Mouse (Mus musculus) olfactory bulb, adult 2 months (tissue): ENCODE measurements at regions not wholly inside any gene's neighbourhood (a gene's known extent, or its start where the extent isn't known, plus 50 kb on each side); places are given as distances from the start of the nearest gene placed in this dataset.

Experiments
- H3K27ac ChIP-seq: fragments of 200-500 bp; 2 replicates; pipeline ENCODE4 v1.5.1; 2012; ENCODE audit warnings: low read depth, low read length; ENCODE audit not compliant: insufficient read depth
- H3K4me1 ChIP-seq: fragments of 200-500 bp; 2 replicates; pipeline ENCODE4 v1.6.1; 2012; ENCODE audit warnings: low read length; ENCODE audit not compliant: control insufficient read depth, insufficient read depth
- H3K4me3 ChIP-seq: fragments of 200-500 bp; 2 replicates; pipeline ENCODE4 v1.5.1; 2012; ENCODE audit warnings: mild to moderate bottlenecking, low read depth, low read length, moderate library complexity; ENCODE audit not compliant: insufficient read depth
- CTCF ChIP-seq: fragments of 200-500 bp; IDR thresholded peaks from 2 replicates; pipeline ENCODE4 v1.5.1; 2012; ENCODE audit warnings: low read depth, mild to moderate bottlenecking, low read length, moderate library complexity; ENCODE audit not compliant: insufficient read depth
- POLR2A ChIP-seq: fragments of 200-500 bp; IDR thresholded peaks from 2 replicates; pipeline ENCODE4 v1.6.1; 2012; ENCODE audit warnings: mild to moderate bottlenecking, low read depth, low read length, moderate library complexity; ENCODE audit not compliant: insufficient read depth
- WGBS: fragments of 180-500 bp; shearing (Covaris S2); methylation state at CpG from one replicate; pipeline ENCODE4 v1.1.7; 2018; 5-methylcytosine and 5-hydroxymethylcytosine counted together

DNA sequence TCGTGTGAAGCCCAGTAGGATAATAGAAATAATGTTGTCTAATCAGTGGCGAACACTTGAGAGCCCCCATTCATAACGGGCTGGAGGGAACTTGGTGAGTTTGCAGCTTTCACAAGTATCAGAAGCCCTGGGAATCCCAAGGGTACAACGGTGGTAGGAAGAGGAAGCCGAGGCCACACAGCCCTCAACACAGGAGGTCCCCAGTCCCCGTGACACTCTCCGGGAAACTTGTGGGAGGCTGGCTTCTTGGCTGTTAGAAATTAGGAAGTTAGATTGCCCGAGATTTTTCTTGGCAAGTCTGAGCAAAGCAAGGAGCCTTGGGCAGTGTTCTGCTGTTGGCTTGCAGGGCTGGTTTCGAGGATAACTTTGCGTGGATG, 349.5 kb upstream of the Mki67 start:
- peaks cover 3% of the 10 kb centered on the region; the same call in 1 of the 2 replicates for H3K4me1 ChIP-seq
- no peak for TF ChIP-seq CTCF
- TF ChIP-seq POLR2A = no peak
- 52% methylated on average over 10 of the region's 10 CpGs for WGBS
- H3K4me3 ChIP-seq = no peak overlapping the region
- no peak overlapping the region for H3K27ac ChIP-seq

DNA sequence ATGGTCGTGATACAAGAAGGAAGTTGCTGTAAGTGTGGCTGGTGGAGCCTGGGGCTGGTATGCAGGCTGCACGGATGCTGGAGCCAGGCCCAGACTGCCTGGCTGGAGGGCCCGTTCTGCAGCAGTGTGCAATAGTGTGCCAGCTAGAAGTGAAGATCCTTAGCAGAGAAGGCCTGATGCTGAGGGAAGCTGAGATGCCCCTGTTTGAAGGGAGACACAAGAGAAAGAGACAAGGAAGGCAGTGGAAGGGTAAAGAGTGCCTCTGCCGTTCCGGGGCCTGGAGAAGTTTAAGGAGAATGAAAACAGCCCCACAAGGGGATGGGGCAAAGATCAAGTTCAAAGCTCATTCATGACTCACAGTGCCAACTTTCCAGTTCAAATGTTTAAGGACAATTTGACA, 354.7 kb upstream of the Mki67 start:
- WGBS = 66% methylated on average over 5 of the region's 5 CpGs
- Histone ChIP-seq H3K4me1 (no peaks in the 10 kb centered on the region), H3K27ac (no peak overlapping the region), H3K4me3 (no peak overlapping the region)
- TF ChIP-seq CTCF (no peak), POLR2A (no peak)

DNA sequence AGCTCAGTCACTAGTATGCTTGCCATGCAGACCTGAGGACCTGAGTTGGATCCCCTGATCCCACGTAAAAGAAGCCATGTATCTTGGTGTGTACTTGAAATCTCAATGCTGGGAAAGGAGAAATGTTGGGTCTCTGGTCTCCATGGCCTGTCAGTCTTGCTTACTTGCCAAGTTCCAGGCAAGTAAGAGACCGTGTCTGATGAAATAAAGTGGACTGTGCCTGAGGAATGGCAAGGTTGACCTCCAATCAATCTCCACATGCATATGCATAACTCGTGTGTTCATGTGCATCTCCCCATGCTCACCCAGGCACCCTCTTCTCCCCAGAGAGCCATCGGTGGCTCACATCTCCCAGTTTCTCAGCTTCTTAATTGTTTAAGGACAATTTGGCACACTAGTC, 355.2 kb upstream of the Mki67 start:
- no peaks in the 10 kb centered on the region for H3K4me1 ChIP-seq
- WGBS = 96% methylated on average over 4 of the region's 4 CpGs
- no peak for TF ChIP-seq CTCF
- TF ChIP-seq POLR2A = no peak
- H3K27ac ChIP-seq = no peak overlapping the region
- H3K4me3 ChIP-seq = no peak overlapping the region

GRCm38 (mm10) chr7:136073265-136073799, 357.2 kb upstream of the Mki67 start:
- Histone ChIP-seq H3K27ac (no peak overlapping the region), H3K4me1 (no peaks in the 10 kb centered on the region), H3K4me3 (no peak overlapping the region)
- 47% methylated on average over 6 of the region's 6 CpGs for WGBS
- TF ChIP-seq CTCF = no peak
- no peak for TF ChIP-seq POLR2A

DNA sequence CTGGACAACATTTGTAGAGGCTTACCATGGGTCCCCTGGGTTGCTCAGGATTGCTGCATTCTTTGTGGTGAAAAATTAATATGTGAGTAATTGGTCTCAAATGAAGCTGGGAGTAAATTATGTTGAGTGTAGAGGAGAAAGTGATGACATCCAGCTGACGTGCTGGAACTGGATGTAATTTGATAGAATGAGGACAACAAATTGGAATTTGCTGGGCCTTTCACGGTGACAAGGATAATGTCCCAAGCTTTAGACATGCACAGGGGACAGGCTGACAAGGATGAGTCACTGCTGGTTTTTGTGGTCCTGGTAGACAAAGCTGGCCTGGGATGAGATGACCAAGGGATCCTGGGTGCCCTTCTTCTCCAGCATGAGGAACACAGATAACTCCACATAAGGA, 357.9 kb upstream of the Mki67 start:
- no peaks in the 10 kb centered on the region for H3K4me1 ChIP-seq
- no peak overlapping the region for H3K27ac ChIP-seq
- no peak for TF ChIP-seq CTCF
- no peak for TF ChIP-seq POLR2A
- 84% methylated on average over 2 of the region's 2 CpGs for WGBS
- no peak overlapping the region for H3K4me3 ChIP-seq

- Histone ChIP-seq H3K4me1 (peaks cover 7% of the 10 kb centered on the region; the same call in 1 of the 2 replicates), H3K4me3 (no peak overlapping the region), H3K27ac (no peak overlapping the region)
- 36% methylated on average over 7 of the region's 7 CpGs for WGBS
- TF ChIP-seq CTCF (no peak), POLR2A (no peak)
Measured at GRCm38 (mm10) chr7:136081534-136082252, 365.5 kb upstream of the Mki67 start.

DNA sequence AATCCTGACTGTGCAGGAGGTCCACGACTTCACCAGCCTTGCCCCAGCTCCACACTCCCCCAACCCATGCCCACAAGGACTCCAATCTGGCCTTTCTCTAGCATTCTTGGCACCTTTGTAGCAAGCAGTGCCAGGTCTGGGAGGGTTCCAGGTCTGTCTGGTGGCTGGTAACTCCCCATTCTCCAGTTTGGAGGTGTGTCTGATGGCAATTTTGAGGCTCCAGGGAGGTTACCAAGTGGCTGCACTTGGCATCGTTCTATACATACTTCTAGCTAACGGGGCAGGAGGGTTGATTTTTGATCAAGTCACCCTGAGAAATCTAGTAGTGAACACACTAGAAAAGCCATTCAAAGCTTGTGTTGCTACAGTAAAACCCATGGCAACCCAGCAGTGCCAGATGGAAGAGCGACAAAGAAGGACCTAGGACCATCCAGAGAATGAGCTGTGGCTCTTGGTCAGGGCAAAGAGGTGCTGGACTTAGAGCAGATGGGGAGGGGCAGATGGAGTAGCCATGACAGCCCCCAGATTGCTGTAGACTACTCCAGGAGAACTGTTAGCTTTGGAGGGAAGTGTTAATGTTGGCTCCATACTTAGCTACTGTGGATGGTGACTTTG, 366.2 kb upstream of the Mki67 start:
- no peak for TF ChIP-seq CTCF
- no peak for TF ChIP-seq POLR2A
- no peak overlapping the region for H3K4me3 ChIP-seq
- H3K27ac ChIP-seq = no peak overlapping the region
- 59% methylated on average over 4 of the region's 4 CpGs for WGBS
- H3K4me1 ChIP-seq = peaks cover 7% of the 10 kb centered on the region; the same call in 1 of the 2 replicates

- Histone ChIP-seq H3K27ac (no peak overlapping the region), H3K4me1 (peaks cover 7% of the 10 kb centered on the region; the same call in 1 of the 2 replicates), H3K4me3 (no peak overlapping the region)
- TF ChIP-seq POLR2A (no peak), CTCF (no peak)
- WGBS = 75% methylated on average over 10 of the region's 10 CpGs
Measured at GRCm38 (mm10) chr7:136083005-136083404, 366.8 kb upstream of the Mki67 start.
